Mouse (Mus musculus) frontal cortex, postnatal 10 days (tissue): ENCODE results near the gene Gp9.

Experiments
- DNase-seq, 2 experiments: peaks; one replicate each; pipeline ENCODE4 v3.0.0; 2022; ENCODE audit warnings: low spot score in 2 of 2, mixed read lengths in 1 of 2

The Gp9 gene

GRCm38 (mm10) chr6:87787108-87787890 is 9.4 kb downstream of the Gp9 start:
- no peak for DNase-seq

GRCm38 (mm10) chr6:87788266-87788895 is 10.5 kb downstream of the Gp9 start:
- DNase-seq: no peak

- no peak for DNase-seq
These were observed 11.2 kb downstream of the Gp9 start for GRCm38 (mm10) chr6:87788896-87789587.

GRCm38 (mm10) chr6:87789791-87790190 is 11.9 kb downstream of the Gp9 start:
- no peak for DNase-seq

GRCm38 (mm10) chr6:87790779-87791480 is 13.1 kb downstream of the Gp9 start:
- no peak for DNase-seq

- DNase-seq: no peak
These were observed 14.0 kb downstream of the Gp9 start for GRCm38 (mm10) chr6:87791826-87792225.

- DNase-seq: no peak
These were observed 16.1 kb downstream of the Gp9 start for GRCm38 (mm10) chr6:87793821-87794510.

GRCm38 (mm10) chr6:87795385-87796150 is 17.7 kb downstream of the Gp9 start:
- DNase-seq: no peak

- no peak for DNase-seq
These were observed 18.5 kb downstream of the Gp9 start for GRCm38 (mm10) chr6:87796251-87796880.

- no peak for DNase-seq
These were observed 19.4 kb downstream of the Gp9 start for GRCm38 (mm10) chr6:87797321-87797720.

GRCm38 (mm10) chr6:87799576-87799975 is 21.7 kb downstream of the Gp9 start:
- DNase-seq: no peak

GRCm38 (mm10) chr6:87802462-87802861 is 24.6 kb downstream of the Gp9 start:
- DNase-seq: no peak

- no peak for DNase-seq
These were observed 26.2 kb downstream of the Gp9 start for GRCm38 (mm10) chr6:87804036-87804435.

- DNase-seq: no peak
These were observed 27.0 kb downstream of the Gp9 start for GRCm38 (mm10) chr6:87804886-87805285.

- DNase-seq: no peak
These were observed 27.6 kb downstream of the Gp9 start for GRCm38 (mm10) chr6:87805448-87805847.

- DNase-seq: no peak
These were observed 28.2 kb downstream of the Gp9 start for GRCm38 (mm10) chr6:87806028-87806427.

GRCm38 (mm10) chr6:87806857-87807256 is 29.0 kb downstream of the Gp9 start:
- DNase-seq: no peak

- DNase-seq: no peak
These were observed 30.0 kb downstream of the Gp9 start for GRCm38 (mm10) chr6:87807735-87808440.

- no peak for DNase-seq
These were observed 30.6 kb downstream of the Gp9 start for GRCm38 (mm10) chr6:87808521-87808920.

- DNase-seq: no peak
These were observed 31.3 kb downstream of the Gp9 start for GRCm38 (mm10) chr6:87809144-87809543.
